Mouse (Mus musculus) E14TG2a.4 (cell line): ENCODE results near the gene H2afy.

Experiments
- H3K27me3 ChIP-seq: 2 replicates; pipeline ENCODE4 v1.6.1; 2014; ENCODE audit warnings: low read length, control low read depth; ENCODE audit not compliant: insufficient read depth
- H3K36me3 ChIP-seq: 2 replicates; pipeline ENCODE4 v1.6.1; 2014; ENCODE audit warnings: low read length, control low read depth; ENCODE audit not compliant: insufficient read depth
- H3K4me1 ChIP-seq: replicated peaks from 2 replicates; pipeline ENCODE4 v1.6.1; 2014; ENCODE audit warnings: low read depth, low read length, control low read depth
- H3K4me3 ChIP-seq: replicated peaks from 2 replicates; pipeline ENCODE4 v1.5.1; 2014; ENCODE audit warnings: mild to moderate bottlenecking, low read length
- H3K9me3 ChIP-seq: 2 replicates; pipeline ENCODE4 v1.6.1; 2014; ENCODE audit warnings: low read length, control low read depth
- CTCF ChIP-seq: conservative IDR thresholded peaks from 2 replicates; pipeline ENCODE4 v1.5.1; 2014; ENCODE audit warnings: low read length
- NANOG ChIP-seq: IDR thresholded peaks from 2 replicates; pipeline ENCODE4 v1.6.1; 2014; ENCODE audit warnings: borderline replicate concordance, low read length, mixed read lengths
- POU5F1 ChIP-seq: IDR thresholded peaks from 2 replicates; pipeline ENCODE4 v1.6.1; 2014; ENCODE audit warnings: low read length, borderline replicate concordance

The H2afy gene

GRCm38 (mm10) chr13:56125632-56126031 lies 10.5 kb downstream of the H2afy start:
- Histone ChIP-seq H3K4me3 (no peak overlapping the region), H3K27me3 (no peaks in the 10 kb centered on the region), H3K4me1 (peaks cover 58% of the 10 kb centered on the region), H3K36me3 (peaks cover 89% of the 10 kb centered on the region), H3K9me3 (no peaks in the 10 kb centered on the region)
- no peak for TF ChIP-seq NANOG
- no peak for TF ChIP-seq CTCF
- no peak for TF ChIP-seq POU5F1

GRCm38 (mm10) chr13:56123075-56123474 lies 13.1 kb downstream of the H2afy start:
- no peak for TF ChIP-seq POU5F1
- TF ChIP-seq NANOG = no peak
- TF ChIP-seq CTCF = no peak
- H3K9me3 ChIP-seq = no peaks in the 10 kb centered on the region
- H3K4me3 ChIP-seq = no peak overlapping the region
- H3K4me1 ChIP-seq = peaks cover 53% of the 10 kb centered on the region
- H3K27me3 ChIP-seq = no peaks in the 10 kb centered on the region
- peaks cover 99% of the 10 kb centered on the region for H3K36me3 ChIP-seq

GRCm38 (mm10) chr13:56117991-56118765 lies 18.0 kb downstream of the H2afy start:
- no peaks in the 10 kb centered on the region for H3K9me3 ChIP-seq
- no peak for TF ChIP-seq CTCF
- TF ChIP-seq POU5F1 = no peak
- no peak for TF ChIP-seq NANOG
- H3K36me3 ChIP-seq = peaks cover 82% of the 10 kb centered on the region
- H3K4me3 ChIP-seq = no peak overlapping the region
- H3K27me3 ChIP-seq = no peaks in the 10 kb centered on the region
- H3K4me1 ChIP-seq = peaks cover 69% of the 10 kb centered on the region

- Histone ChIP-seq H3K4me3 (peak overlapping the region; percentile 41), H3K9me3 (0 out of 2 replicates have a peak, but pooled peaks cover 3% of the 10 kb centered on the region), H3K36me3 (peaks cover 73% of the 10 kb centered on the region), H3K27me3 (no peaks in the 10 kb centered on the region), H3K4me1 (peaks cover 92% of the 10 kb centered on the region)
- TF ChIP-seq CTCF = no peak
These were observed 20.3 kb downstream of the H2afy start for GRCm38 (mm10) chr13:56115906-56116305.

- peaks cover 97% of the 10 kb centered on the region for H3K4me1 ChIP-seq
- 0 out of 2 replicates have a peak, but pooled peaks cover 5% of the 10 kb centered on the region for H3K9me3 ChIP-seq
- peak overlapping the region; percentile 41 for H3K4me3 ChIP-seq
- TF ChIP-seq NANOG (no peak), POU5F1 (no peak), CTCF (no peak)
- no peaks in the 10 kb centered on the region for H3K27me3 ChIP-seq
- H3K36me3 ChIP-seq = peaks cover 73% of the 10 kb centered on the region
These were observed 20.8 kb downstream of the H2afy start for GRCm38 (mm10) chr13:56115386-56115785.

GRCm38 (mm10) chr13:56113431-56114248 lies 22.5 kb downstream of the H2afy start:
- TF ChIP-seq POU5F1 = no peak
- no peak for TF ChIP-seq NANOG
- no peak for TF ChIP-seq CTCF
- H3K4me3 ChIP-seq = peak overlapping the region; percentile 60
- peaks cover 99% of the 10 kb centered on the region for H3K4me1 ChIP-seq
- 0 out of 2 replicates have a peak, but pooled peaks cover 5% of the 10 kb centered on the region for H3K9me3 ChIP-seq
- H3K27me3 ChIP-seq = no peaks in the 10 kb centered on the region
- H3K36me3 ChIP-seq = peaks cover 58% of the 10 kb centered on the region

- Histone ChIP-seq H3K27me3 (no peaks in the 10 kb centered on the region), H3K4me3 (peak overlapping the region; percentile 60), H3K36me3 (peaks cover 54% of the 10 kb centered on the region), H3K4me1 (peaks cover 99% of the 10 kb centered on the region), H3K9me3 (0 out of 2 replicates have a peak, but pooled peaks cover 5% of the 10 kb centered on the region)
- no peak for TF ChIP-seq CTCF
- TF ChIP-seq NANOG = no peak
- no peak for TF ChIP-seq POU5F1
These were observed 23.2 kb downstream of the H2afy start for GRCm38 (mm10) chr13:56112980-56113379.

- Histone ChIP-seq H3K4me3 (peak overlapping the region; percentile 60), H3K4me1 (peaks cover 99% of the 10 kb centered on the region), H3K36me3 (peaks cover 53% of the 10 kb centered on the region), H3K9me3 (0 out of 2 replicates have a peak, but pooled peaks cover 5% of the 10 kb centered on the region), H3K27me3 (no peaks in the 10 kb centered on the region)
- TF ChIP-seq CTCF (no peak), NANOG (no peak), POU5F1 (no peak)
These were observed 23.7 kb downstream of the H2afy start for GRCm38 (mm10) chr13:56112496-56112895.
